8 mouse cellular contexts compared by ENCODE assay signal in the genomic region with DNA sequence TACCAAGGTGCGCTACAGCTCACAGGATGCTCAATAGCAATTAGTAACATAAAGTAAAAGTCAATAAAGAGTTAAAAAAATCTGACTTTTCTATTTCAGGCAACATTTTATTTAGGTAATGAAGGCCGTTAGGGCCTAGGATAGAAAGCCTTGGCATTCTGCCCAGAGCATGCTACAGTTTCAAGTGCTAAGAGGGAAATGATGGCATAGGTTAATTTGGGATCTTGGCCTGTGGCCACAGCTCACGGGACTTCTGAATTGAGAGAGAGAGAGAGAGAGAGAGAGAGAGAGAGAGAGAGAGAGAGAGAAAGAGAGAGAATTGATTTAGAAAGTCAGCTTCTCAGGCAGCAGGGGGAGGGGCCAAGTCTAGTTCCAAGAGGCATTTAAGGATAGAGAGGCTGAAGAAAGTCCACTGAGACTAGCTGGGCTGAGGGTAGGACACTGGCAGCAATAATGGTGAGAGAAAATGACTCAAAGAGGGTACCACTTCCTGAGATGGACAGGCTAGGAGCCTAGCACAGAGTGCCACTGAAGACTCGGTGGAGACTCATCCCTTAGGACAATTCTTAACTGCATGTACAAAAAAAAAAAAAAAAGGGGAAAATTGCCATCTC. TPM values are rescaled to one million over a fixed set of nuclear protein-coding genes. Genes with fewer than 3 reads are reported as not detected.
A peak's percentile ranks its signal among the peaks of the same experiment; 100 is the strongest.
DNase-seq lines count a peak whose midpoint lies in the region; ATAC-seq lines count a peak whose summit lies in the region.

No protein-coding gene starts in this region.

- H3K27ac ChIP-seq in embryonic facial prominence, embryonic 11.5 days (replicated peaks; ENCODE audit: low read depth, low read length): no peak overlapping the region
- no peak overlapping the region for H3K27ac ChIP-seq in embryonic facial prominence, embryonic 10.5 days (replicated peaks)
- no peak overlapping the region for H3K27ac ChIP-seq in hindbrain, embryonic 14.5 days
- H3K27ac ChIP-seq in lung, embryonic 16.5 days (ENCODE audit: low read length): peak overlapping the region; percentile 55

- H3K4me2 ChIP-seq in embryonic facial prominence, embryonic 11.5 days (ENCODE audit: low read depth, low read length): no peak overlapping the region
- no peak overlapping the region for H3K4me2 ChIP-seq in hindbrain, embryonic 14.5 days (replicated peaks)
- H3K4me2 ChIP-seq in lung, embryonic 16.5 days (ENCODE audit: low read depth, low read length): peak overlapping the region; percentile 6; the same call in 1 of the 2 replicates

- peak; percentile 37 for DNase-seq in embryonic facial prominence, embryonic 11.5 days (ENCODE audit: low spot score)
- no peak for DNase-seq in embryonic facial prominence, embryonic 10.5 days (ENCODE audit: low spot score)
- DNase-seq in MN1 (ENCODE audit: low spot score): peak; percentile 92
- peak; percentile 65 to 77 for DNase-seq in gastrocnemius, adult 8-10 months (ENCODE audit: low spot score in 2 of 2)
- DNase-seq in hindbrain, embryonic 14.5 days (ENCODE audit: low spot score): peak; percentile 65
- no peak for DNase-seq in frontal cortex, postnatal 14 days (ENCODE audit: low spot score in 2 of 2)
- no peak for DNase-seq in layer of hippocampus, postnatal 10 days (ENCODE audit: low spot score in 2 of 2)

- H3K4me3 ChIP-seq in embryonic facial prominence, embryonic 11.5 days (ENCODE audit: low read depth, low read length): no peak overlapping the region
- no peak overlapping the region for H3K4me3 ChIP-seq in embryonic facial prominence, embryonic 10.5 days
- H3K4me3 ChIP-seq in hindbrain, embryonic 14.5 days (replicated peaks; ENCODE audit: low read length): no peak overlapping the region
- no peak overlapping the region for H3K4me3 ChIP-seq in lung, embryonic 16.5 days (ENCODE audit: low read length)

- no peak overlapping the region for H3K9ac ChIP-seq in embryonic facial prominence, embryonic 11.5 days (replicated peaks; ENCODE audit: low read length)
- no peak overlapping the region for H3K9ac ChIP-seq in hindbrain, embryonic 14.5 days
- H3K9ac ChIP-seq in lung, embryonic 16.5 days (ENCODE audit: low read length): no peak overlapping the region

- no peaks in the 10 kb centered on the region for H3K27me3 ChIP-seq in embryonic facial prominence, embryonic 11.5 days (ENCODE audit: control insufficient read depth, insufficient read depth, low read length)
- H3K27me3 ChIP-seq in embryonic facial prominence, embryonic 10.5 days (replicated peaks; ENCODE audit: low read depth, poor library complexity, severe bottlenecking): no peaks in the 10 kb centered on the region
- H3K27me3 ChIP-seq in hindbrain, embryonic 14.5 days (ENCODE audit: control insufficient read depth, insufficient read depth, low read length): no peaks in the 10 kb centered on the region
- H3K27me3 ChIP-seq in lung, embryonic 16.5 days (ENCODE audit: control insufficient read depth, insufficient read depth, low read depth, low read length): no peaks in the 10 kb centered on the region

- no peaks in the 10 kb centered on the region for H3K4me1 ChIP-seq in embryonic facial prominence, embryonic 11.5 days (ENCODE audit: control insufficient read depth, insufficient read depth, low read length)
- 0 out of 2 replicates have a peak, but pooled peaks cover 2% of the 10 kb centered on the region for H3K4me1 ChIP-seq in embryonic facial prominence, embryonic 10.5 days
- no peaks in the 10 kb centered on the region; the same call in 1 of the 2 replicates for H3K4me1 ChIP-seq in hindbrain, embryonic 14.5 days (replicated peaks; ENCODE audit: control insufficient read depth, insufficient read depth, low read length)
- H3K4me1 ChIP-seq in lung, embryonic 16.5 days (replicated peaks; ENCODE audit: control insufficient read depth, insufficient read depth, low read length): peaks cover 19% of the 10 kb centered on the region

- WGBS in embryonic facial prominence, embryonic 11.5 days: 52% methylated on average over 4 of the region's 4 CpGs
- 71% methylated on average over 4 of the region's 4 CpGs for WGBS in embryonic facial prominence, embryonic 10.5 days
- WGBS in hindbrain, embryonic 14.5 days: 36% methylated on average over 4 of the region's 4 CpGs
- 15% methylated on average over 4 of the region's 4 CpGs for WGBS in lung, embryonic 16.5 days

- H3K36me3 ChIP-seq in embryonic facial prominence, embryonic 11.5 days (replicated peaks; ENCODE audit: control insufficient read depth, insufficient read depth, low read depth, low read length): no peaks in the 10 kb centered on the region
- no peaks in the 10 kb centered on the region for H3K36me3 ChIP-seq in embryonic facial prominence, embryonic 10.5 days (replicated peaks)
- no peaks in the 10 kb centered on the region for H3K36me3 ChIP-seq in hindbrain, embryonic 14.5 days (replicated peaks; ENCODE audit: control insufficient read depth, insufficient read depth)
- no peaks in the 10 kb centered on the region for H3K36me3 ChIP-seq in lung, embryonic 16.5 days (ENCODE audit: control insufficient read depth, insufficient read depth, low read length)

- no peak for ATAC-seq in embryonic facial prominence, embryonic 11.5 days (replicated peaks; ENCODE audit: insufficient number of reproducible peaks, low FRiP score, low TSS enrichment, low read depth)
- no peak for ATAC-seq in hindbrain, embryonic 14.5 days (ENCODE audit: low FRiP score)
- ATAC-seq in lung, embryonic 16.5 days (ENCODE audit: low read depth): peak; percentile 92

- no peaks in the 10 kb centered on the region for H3K9me3 ChIP-seq in embryonic facial prominence, embryonic 11.5 days (replicated peaks; ENCODE audit: control insufficient read depth, low read length)
- no peaks in the 10 kb centered on the region for H3K9me3 ChIP-seq in embryonic facial prominence, embryonic 10.5 days
- no peaks in the 10 kb centered on the region for H3K9me3 ChIP-seq in hindbrain, embryonic 14.5 days (ENCODE audit: control insufficient read depth, low read length)
- no peaks in the 10 kb centered on the region; the same call in 1 of the 2 replicates for H3K9me3 ChIP-seq in lung, embryonic 16.5 days (ENCODE audit: control insufficient read depth, low read length)

RNA-seq across cellular contexts. Expression of a gene that starts 52.6 kb away (rescaled TPM):
- polyA plus RNA-seq in embryonic facial prominence, embryonic 11.5 days (2014; fragmentation: Nextera tagmentation; extraction: Ambion mirVana): 2.0 and 2.9 TPM in 2 replicates
- polyA plus RNA-seq in embryonic facial prominence, embryonic 10.5 days (2016; fragmentation: Nextera tagmentation; extraction: Ambion mirVana): 1.1 and 1.7 TPM in 2 replicates
- under 1 TPM in 2 of 4 experiments, not detected in 2; 0.11 to 0.17 TPM for total RNA-seq in gastrocnemius, adult 8-10 months (2022)
- polyA plus RNA-seq in hindbrain, embryonic 14.5 days (2014; fragmentation: Nextera tagmentation; extraction: Ambion mirVana): 0.20 and 0.53 TPM in 2 replicates
- polyA plus RNA-seq in lung, embryonic 16.5 days (2015; fragmentation: Nextera tagmentation; extraction: Ambion mirVana): 1.5 and 2.0 TPM in 2 replicates
- total RNA-seq in layer of hippocampus, postnatal 10 days (2021): under 1 TPM; 0.45 to 0.82 TPM

Comparison
In these comparisons a context has a peak if more than half of its experiments do, and no peak if none do; other contexts are left out.
1. DNase-seq: peak in embryonic facial prominence, embryonic 11.5 days (single experiment), MN1 (single experiment), gastrocnemius, adult 8-10 months (2 of 2) and hindbrain, embryonic 14.5 days (single experiment); none in embryonic facial prominence, embryonic 10.5 days (single experiment), frontal cortex, postnatal 14 days (0 of 2) and layer of hippocampus, postnatal 10 days (0 of 2).